Mouse (Mus musculus): ENCODE measurements around the gene Ces5a.
"Not testable (repeated sequence)": the region's sequence is repeated elsewhere in the genome, so short reads cannot be mapped to it uniquely, and the experiment has no call there.

Gene Ces5a

GRCm38 (mm10) chr8:93495330-93495729 is 40.3 kb downstream of the Ces5a start:
- no peaks in the 10 kb centered on the region for H3K36me3 ChIP-seq (ENCODE audit: control insufficient read depth, insufficient read depth, low read length, poor library complexity, severe bottlenecking)
- H3K27me3 ChIP-seq (ENCODE audit: control insufficient read depth, insufficient read depth, low read length, poor library complexity, severe bottlenecking): no peaks in the 10 kb centered on the region
- DNase-seq (ENCODE audit: low read depth, low spot score): no peak

DNA sequence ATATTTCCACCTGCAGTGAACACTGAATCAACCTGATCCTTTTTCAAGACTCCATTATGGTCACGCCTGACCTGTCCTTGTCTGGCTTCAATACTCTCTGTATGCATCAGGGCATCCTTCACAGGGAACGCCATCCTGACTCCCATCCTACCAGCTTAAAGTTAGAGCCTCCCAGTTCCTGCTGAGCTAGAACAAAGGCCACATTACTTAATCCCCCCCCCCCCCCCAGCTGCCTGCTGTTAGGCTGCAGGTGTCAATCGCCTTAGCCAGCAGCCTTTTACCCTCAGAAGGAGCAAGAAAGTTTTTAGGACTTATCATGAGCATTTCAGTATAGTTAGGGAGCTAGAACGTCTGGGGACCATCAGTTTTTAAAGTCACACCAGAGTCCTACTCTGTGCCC is 46.9 kb downstream of the Ces5a start:
- DNase-seq (ENCODE audit: low read depth, low spot score): no peak
- no peaks in the 10 kb centered on the region for H3K27me3 ChIP-seq (ENCODE audit: control insufficient read depth, insufficient read depth, low read length, poor library complexity, severe bottlenecking)
- H3K36me3 ChIP-seq (ENCODE audit: control insufficient read depth, insufficient read depth, low read length, poor library complexity, severe bottlenecking): no peaks in the 10 kb centered on the region

GRCm38 (mm10) chr8:93478211-93478610 is 57.4 kb downstream of the Ces5a start:
- Histone ChIP-seq H3K36me3 (ENCODE audit: control insufficient read depth, insufficient read depth, low read length, poor library complexity, severe bottlenecking) (no peaks in the 10 kb centered on the region), H3K27me3 (ENCODE audit: control insufficient read depth, insufficient read depth, low read length, poor library complexity, severe bottlenecking) (no peaks in the 10 kb centered on the region)
- no peak for DNase-seq (ENCODE audit: low read depth, low spot score)

- H3K36me3 ChIP-seq (ENCODE audit: control insufficient read depth, insufficient read depth, low read length, poor library complexity, severe bottlenecking); DNase-seq (ENCODE audit: low read depth, low spot score); H3K27me3 ChIP-seq (ENCODE audit: control insufficient read depth, insufficient read depth, low read length, poor library complexity, severe bottlenecking): not testable (repeated sequence)
Observed at GRCm38 (mm10) chr8:93469733-93470132, 65.9 kb downstream of the Ces5a start.

DNA sequence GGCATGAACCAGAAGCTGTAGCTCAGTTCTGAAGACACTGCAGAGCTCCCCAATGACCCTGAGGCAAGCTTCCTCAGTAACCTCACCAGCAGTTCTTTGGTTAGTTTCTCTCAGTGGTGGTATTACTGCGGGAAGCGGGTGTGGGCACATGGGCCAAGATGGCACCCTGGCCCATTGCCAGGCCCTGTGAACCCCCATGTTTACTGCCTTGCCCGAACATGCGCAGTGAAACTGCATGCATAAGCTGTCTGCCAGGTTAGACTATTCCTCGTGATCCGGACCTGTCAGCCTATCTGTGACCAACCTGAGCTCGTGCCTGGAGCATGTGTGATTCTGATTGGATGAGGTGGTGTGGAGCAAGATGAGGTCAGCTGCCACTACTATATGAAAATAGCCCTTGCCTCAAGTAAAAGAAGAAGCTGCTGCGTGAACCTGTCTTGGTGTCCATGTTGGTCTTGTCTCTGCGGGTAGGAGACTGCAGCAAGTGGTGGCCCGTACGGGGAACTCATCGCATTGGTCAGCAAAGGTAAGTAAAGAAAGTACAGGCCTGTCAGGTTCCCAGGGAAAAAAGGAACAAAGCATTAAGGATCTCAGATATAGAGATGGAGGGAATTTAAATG is 81.3 kb downstream of the Ces5a start:
- Histone ChIP-seq H3K36me3 (ENCODE audit: control insufficient read depth, insufficient read depth, low read length, poor library complexity, severe bottlenecking) (no peaks in the 10 kb centered on the region), H3K27me3 (ENCODE audit: control insufficient read depth, insufficient read depth, low read length, poor library complexity, severe bottlenecking) (no peaks in the 10 kb centered on the region)
- no peak for DNase-seq (ENCODE audit: low read depth, low spot score)

All from splenic B cell, adult 2 months (primary cell).